ENCODE assay signal across 10 mouse cellular contexts in the genomic region with DNA sequence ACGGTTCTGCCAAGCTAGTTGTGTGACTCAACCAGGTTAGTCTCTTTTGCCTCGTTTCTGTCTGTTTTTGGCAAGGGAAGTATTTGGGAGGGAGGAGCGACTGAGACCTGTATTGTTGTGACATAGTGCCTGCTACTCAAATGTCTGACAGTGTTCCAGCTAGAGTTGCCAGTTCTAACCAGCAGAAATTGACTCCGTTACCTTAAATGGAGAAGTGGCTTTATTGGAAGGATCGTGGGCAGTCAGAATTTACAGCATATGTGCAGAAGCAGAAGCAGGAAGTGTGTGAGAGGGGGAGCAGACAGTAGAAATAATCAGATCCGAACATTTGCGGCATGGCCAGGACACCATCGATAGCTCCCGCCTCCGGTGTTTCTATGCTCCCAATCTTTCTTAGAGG. TPM values are rescaled to one million over a fixed set of nuclear protein-coding genes. Genes with fewer than 3 reads are reported as not detected.
DNase-seq lines count a peak whose midpoint lies in the region; ATAC-seq lines count a peak whose summit lies in the region.
"Had no signal": no experiment of that assay in that cellular context is flagged by ENCODE, and none has a peak within 500 bp of the region (broad histone marks: within the 10 kb centered on the region; RNA-seq: fewer than 3 reads in every experiment).

No protein-coding gene starts in this region.

- ATAC-seq in hindbrain, embryonic 14.5 days (ENCODE audit: low FRiP score): no peak
- ATAC-seq in embryonic facial prominence, embryonic 12.5 days (ENCODE audit: insufficient number of reproducible peaks, insufficient read depth, low FRiP score, low TSS enrichment): no peak
- no peak for ATAC-seq in liver, embryonic 12.5 days

- H3K36me3 ChIP-seq in hindbrain, embryonic 14.5 days (replicated peaks; ENCODE audit: control insufficient read depth, insufficient read depth): no peaks in the 10 kb centered on the region
- H3K36me3 ChIP-seq in hindbrain, embryonic 10.5 days: no peaks in the 10 kb centered on the region
- H3K36me3 ChIP-seq in embryonic facial prominence, embryonic 12.5 days: no peaks in the 10 kb centered on the region
- H3K36me3 ChIP-seq in liver, embryonic 12.5 days: no peaks in the 10 kb centered on the region
- H3K36me3 ChIP-seq: G1E; neural tube, embryonic 13.5 days had no signal

- H3K27ac ChIP-seq in hindbrain, embryonic 14.5 days: no peak overlapping the region
- H3K27ac ChIP-seq in hindbrain, embryonic 10.5 days: no peak overlapping the region
- no peak overlapping the region for H3K27ac ChIP-seq in embryonic facial prominence, embryonic 12.5 days
- H3K27ac ChIP-seq in liver, embryonic 12.5 days: no peak overlapping the region
- H3K27ac ChIP-seq: neural tube, embryonic 13.5 days had no signal

- peak; percentile 23 for DNase-seq in hindbrain, embryonic 14.5 days (ENCODE audit: low spot score)
- no peak for DNase-seq in hindbrain, embryonic 10.5 days (ENCODE audit: low spot score)
- peak; percentile 85 for DNase-seq in 416B (ENCODE audit: low read depth)
- no peak for DNase-seq in kidney, postnatal 10 days
- no peak for DNase-seq in kidney, adult 11 months
- no peak for DNase-seq in gastrocnemius, adult 8-10 months (ENCODE audit: low spot score in 2 of 2)

- 74% methylated on average over 10 of the region's 10 CpGs for WGBS in hindbrain, embryonic 14.5 days
- 75% methylated on average over 10 of the region's 10 CpGs for WGBS in hindbrain, embryonic 10.5 days
- 65% methylated on average over 10 of the region's 10 CpGs for WGBS in embryonic facial prominence, embryonic 12.5 days
- WGBS in liver, embryonic 12.5 days (ENCODE audit: insufficient replicate concordance): 24% methylated on average over 10 of the region's 10 CpGs

- H3K9me3 ChIP-seq in hindbrain, embryonic 14.5 days (ENCODE audit: control insufficient read depth, low read length): no peaks in the 10 kb centered on the region
- H3K9me3 ChIP-seq in hindbrain, embryonic 10.5 days: no peaks in the 10 kb centered on the region
- H3K9me3 ChIP-seq in embryonic facial prominence, embryonic 12.5 days: no peaks in the 10 kb centered on the region
- no peaks in the 10 kb centered on the region for H3K9me3 ChIP-seq in liver, embryonic 12.5 days (replicated peaks)
- H3K9me3 ChIP-seq: G1E; neural tube, embryonic 13.5 days had no signal

- H3K4me1 ChIP-seq in hindbrain, embryonic 14.5 days (replicated peaks; ENCODE audit: control insufficient read depth, insufficient read depth, low read length): no peaks in the 10 kb centered on the region
- peaks cover 6% of the 10 kb centered on the region; the same call in 1 of the 2 replicates for H3K4me1 ChIP-seq in hindbrain, embryonic 10.5 days (replicated peaks)
- peaks cover 2% of the 10 kb centered on the region; the same call in 1 of the 2 replicates for H3K4me1 ChIP-seq in embryonic facial prominence, embryonic 12.5 days
- H3K4me1 ChIP-seq in liver, embryonic 12.5 days: no peaks in the 10 kb centered on the region

- H3K9ac ChIP-seq in hindbrain, embryonic 14.5 days: no peak overlapping the region
- no peak overlapping the region for H3K9ac ChIP-seq in embryonic facial prominence, embryonic 12.5 days
- H3K9ac ChIP-seq in liver, embryonic 12.5 days: no peak overlapping the region
- H3K9ac ChIP-seq: neural tube, embryonic 13.5 days had no signal

- no peak overlapping the region for H3K4me3 ChIP-seq in hindbrain, embryonic 14.5 days (replicated peaks; ENCODE audit: low read length)
- no peak overlapping the region for H3K4me3 ChIP-seq in hindbrain, embryonic 10.5 days
- no peak overlapping the region for H3K4me3 ChIP-seq in embryonic facial prominence, embryonic 12.5 days
- H3K4me3 ChIP-seq in liver, embryonic 12.5 days: no peak overlapping the region
- H3K4me3 ChIP-seq: neural tube, embryonic 13.5 days had no signal

- no peaks in the 10 kb centered on the region for H3K27me3 ChIP-seq in hindbrain, embryonic 14.5 days (ENCODE audit: control insufficient read depth, insufficient read depth, low read length)
- H3K27me3 ChIP-seq in hindbrain, embryonic 10.5 days (ENCODE audit: insufficient read depth, poor library complexity, severe bottlenecking): peaks cover 14% of the 10 kb centered on the region
- H3K27me3 ChIP-seq in embryonic facial prominence, embryonic 12.5 days: no peaks in the 10 kb centered on the region
- peaks cover 22% of the 10 kb centered on the region for H3K27me3 ChIP-seq in liver, embryonic 12.5 days (replicated peaks)

- H3K4me2 ChIP-seq in hindbrain, embryonic 14.5 days (replicated peaks): no peak overlapping the region
- 0 out of 2 replicates have a peak overlapping the region, but pooled peaks have one; percentile 5 for H3K4me2 ChIP-seq in embryonic facial prominence, embryonic 12.5 days (replicated peaks)
- peak overlapping the region; percentile 25; the same call in 1 of the 2 replicates for H3K4me2 ChIP-seq in liver, embryonic 12.5 days
- H3K4me2 ChIP-seq: neural tube, embryonic 13.5 days had no signal

RNA-seq across cellular contexts. Expression of a gene that starts 51.8 kb away (rescaled TPM):
- 0.23 and 0.28 TPM in 2 replicates for polyA plus RNA-seq in hindbrain, embryonic 14.5 days (2014; fragmentation: Nextera tagmentation; extraction: Ambion mirVana)
- 7.6 and 7.8 TPM in 2 replicates for polyA plus RNA-seq in hindbrain, embryonic 10.5 days (2016; fragmentation: Nextera tagmentation; extraction: Ambion mirVana)
- 21.9 and 29.7 TPM in 2 replicates for polyA plus RNA-seq in embryonic facial prominence, embryonic 12.5 days (2016; fragmentation: Nextera tagmentation; extraction: Ambion mirVana)
- 0.08 and 0.12 TPM in 2 replicates for polyA plus RNA-seq in liver, embryonic 12.5 days (2016; fragmentation: Nextera tagmentation; extraction: Ambion mirVana)
- total RNA-seq in gastrocnemius, adult 8-10 months (2022): not detected
- total RNA-seq: G1E had no signal
- polyA plus RNA-seq: G1E had no signal

Comparison
In these comparisons a context has a peak if more than half of its experiments do, and no peak if none do; other contexts are left out.
1. DNase-seq: peak in hindbrain, embryonic 14.5 days (single experiment) and 416B (single experiment); none in hindbrain, embryonic 10.5 days (single experiment), kidney, postnatal 10 days (single experiment), kidney, adult 11 months (single experiment) and gastrocnemius, adult 8-10 months (0 of 2).